Mouse (Mus musculus): ENCODE measurements at regions not wholly inside any gene's neighbourhood (a gene's known extent, or its start where the extent isn't known, plus 50 kb on each side); places are given as distances from the start of the nearest gene placed in this dataset.

DNA sequence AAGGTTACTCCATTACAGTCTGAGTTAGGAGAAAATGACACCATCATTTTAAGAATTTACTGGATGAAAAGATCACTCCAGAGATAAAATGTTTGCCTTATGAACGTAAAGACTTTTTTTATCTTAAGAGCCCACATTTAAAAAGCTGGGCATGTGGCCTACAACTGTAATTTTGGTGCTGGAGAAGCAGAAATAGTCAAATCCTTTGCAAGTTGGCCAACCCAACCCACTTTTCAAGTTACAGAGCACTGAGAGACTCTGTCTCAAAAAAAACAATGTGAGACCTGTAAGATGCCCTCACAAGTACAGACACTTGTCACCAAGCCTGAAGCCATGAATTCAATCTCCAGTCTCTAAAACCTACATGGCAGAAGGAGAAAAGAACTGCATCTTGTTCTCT, 305.6 kb upstream of the Cited2 start:
- Histone ChIP-seq H3K27me3 (ENCODE audit: control insufficient read depth, insufficient read depth, low read length, poor library complexity, severe bottlenecking) (no peaks in the 10 kb centered on the region), H3K4me1 (ENCODE audit: control insufficient read depth, insufficient read depth, low read length) (no peaks in the 10 kb centered on the region), H3K9me3 (replicated peaks; ENCODE audit: control insufficient read depth, insufficient read depth, low read length, poor library complexity, severe bottlenecking) (no peaks in the 10 kb centered on the region), H3K9ac (ENCODE audit: low read depth, poor library complexity, severe bottlenecking) (no peak overlapping the region), H3K36me3 (ENCODE audit: control insufficient read depth, insufficient read depth, low read length, poor library complexity, severe bottlenecking) (no peaks in the 10 kb centered on the region), H3K4me3 (ENCODE audit: low read depth, low read length) (no peak overlapping the region), H3K27ac (ENCODE audit: insufficient read depth, low read length) (no peak overlapping the region)
- no peak for TF ChIP-seq POLR2A (IDR thresholded peaks at IDR 0.05; ENCODE audit: insufficient read depth, low read length)
- no peak for TF ChIP-seq CTCF (IDR thresholded peaks at IDR 0.05; ENCODE audit: low read depth, low read length)
- no peak for TF ChIP-seq EP300 (IDR thresholded peaks at IDR 0.05; ENCODE audit: insufficient read depth, low read depth, low read length)

DNA sequence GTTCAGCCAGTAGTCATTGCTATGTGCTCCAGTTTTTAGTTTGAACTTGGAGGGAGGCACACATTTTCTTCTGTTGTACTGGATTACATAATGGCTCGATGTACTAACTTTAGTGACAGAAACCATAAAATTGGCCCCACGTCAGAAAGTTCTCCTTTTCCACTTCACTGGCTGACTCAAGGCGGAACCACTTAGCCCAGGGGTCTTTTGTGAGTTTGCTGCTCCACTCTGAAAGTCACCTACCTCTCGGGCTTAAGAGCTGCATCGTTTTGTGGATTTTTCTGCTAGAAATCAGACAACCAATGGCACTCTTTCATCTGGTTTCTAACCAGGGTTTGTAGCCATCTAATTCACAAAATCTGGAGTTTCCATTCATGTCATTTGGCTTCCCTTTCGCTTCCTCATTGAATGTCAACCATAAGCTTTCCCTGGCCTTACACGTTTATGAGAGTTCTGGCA, 304.8 kb upstream of the Cited2 start:
- Histone ChIP-seq H3K4me3 (ENCODE audit: low read depth, low read length) (no peak overlapping the region), H3K9me3 (replicated peaks; ENCODE audit: control insufficient read depth, insufficient read depth, low read length, poor library complexity, severe bottlenecking) (no peaks in the 10 kb centered on the region), H3K27ac (ENCODE audit: insufficient read depth, low read length) (no peak overlapping the region), H3K4me1 (ENCODE audit: control insufficient read depth, insufficient read depth, low read length) (no peaks in the 10 kb centered on the region), H3K36me3 (ENCODE audit: control insufficient read depth, insufficient read depth, low read length, poor library complexity, severe bottlenecking) (no peaks in the 10 kb centered on the region), H3K27me3 (ENCODE audit: control insufficient read depth, insufficient read depth, low read length, poor library complexity, severe bottlenecking) (no peaks in the 10 kb centered on the region), H3K9ac (ENCODE audit: low read depth, poor library complexity, severe bottlenecking) (no peak overlapping the region)
- TF ChIP-seq CTCF (IDR thresholded peaks at IDR 0.05; ENCODE audit: low read depth, low read length) (no peak), EP300 (IDR thresholded peaks at IDR 0.05; ENCODE audit: insufficient read depth, low read depth, low read length) (no peak), POLR2A (IDR thresholded peaks at IDR 0.05; ENCODE audit: insufficient read depth, low read length) (no peak)

DNA sequence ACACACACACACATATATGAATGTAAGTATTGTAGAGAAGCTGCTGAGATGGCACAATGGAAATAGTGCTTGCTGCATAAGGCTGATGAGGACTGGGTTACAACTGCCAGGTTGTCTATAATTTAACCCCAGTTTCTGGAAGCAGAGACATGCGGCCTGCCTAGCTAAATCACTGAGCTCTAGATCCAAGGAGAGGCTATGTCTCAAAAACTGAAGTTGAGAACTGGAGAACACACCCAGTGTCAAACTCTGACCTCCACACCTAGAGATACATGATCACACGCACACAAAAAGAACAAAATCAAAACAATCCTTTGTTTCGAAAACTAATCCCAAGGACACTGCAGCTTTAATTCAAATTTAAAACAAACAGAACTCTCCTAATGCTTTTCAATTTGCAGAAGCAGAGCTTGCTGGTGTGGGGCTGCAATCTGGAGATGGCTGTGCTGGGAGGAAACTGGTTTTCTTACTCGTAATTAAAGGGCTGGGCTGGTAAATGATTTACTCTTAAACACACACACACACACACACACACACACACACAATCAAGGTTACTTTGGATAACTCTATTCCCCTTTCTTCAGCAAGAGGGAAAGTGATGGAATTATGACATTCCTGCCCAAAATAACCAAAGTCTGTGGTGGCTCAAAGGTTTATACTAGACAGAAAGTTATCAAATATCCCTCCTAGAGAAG, 299.3 kb upstream of the Cited2 start:
- Histone ChIP-seq H3K9me3 (replicated peaks; ENCODE audit: control insufficient read depth, insufficient read depth, low read length, poor library complexity, severe bottlenecking) (no peaks in the 10 kb centered on the region), H3K27ac (ENCODE audit: insufficient read depth, low read length) (no peak overlapping the region), H3K36me3 (ENCODE audit: control insufficient read depth, insufficient read depth, low read length, poor library complexity, severe bottlenecking) (no peaks in the 10 kb centered on the region), H3K4me1 (ENCODE audit: control insufficient read depth, insufficient read depth, low read length) (no peaks in the 10 kb centered on the region), H3K27me3 (ENCODE audit: control insufficient read depth, insufficient read depth, low read length, poor library complexity, severe bottlenecking) (no peaks in the 10 kb centered on the region), H3K4me3 (ENCODE audit: low read depth, low read length) (no peak overlapping the region), H3K9ac (ENCODE audit: low read depth, poor library complexity, severe bottlenecking) (no peak overlapping the region)
- TF ChIP-seq POLR2A (IDR thresholded peaks at IDR 0.05; ENCODE audit: insufficient read depth, low read length) (no peak), EP300 (IDR thresholded peaks at IDR 0.05; ENCODE audit: insufficient read depth, low read depth, low read length) (no peak), CTCF (IDR thresholded peaks at IDR 0.05; ENCODE audit: low read depth, low read length) (no peak)

DNA sequence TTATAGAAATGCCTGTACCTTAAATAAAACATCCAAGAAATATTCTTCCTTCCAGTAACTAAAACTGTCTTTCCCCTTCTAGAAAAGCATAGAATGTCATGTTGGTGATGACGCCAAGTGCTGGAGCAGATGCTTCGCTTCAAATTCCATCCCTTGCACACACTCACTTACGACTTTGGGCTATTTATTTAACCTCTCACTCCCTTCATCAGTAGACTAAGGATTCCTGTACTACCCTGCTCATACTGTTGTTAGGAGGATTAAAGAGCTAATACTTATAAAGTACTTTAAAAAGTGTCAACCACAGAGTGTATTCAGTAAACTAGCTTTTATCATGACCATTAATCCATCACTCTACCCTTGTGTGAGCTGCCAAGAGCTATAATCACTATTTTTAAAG, 296.8 kb upstream of the Cited2 start:
- Histone ChIP-seq H3K4me3 (ENCODE audit: low read depth, low read length) (no peak overlapping the region), H3K27me3 (ENCODE audit: control insufficient read depth, insufficient read depth, low read length, poor library complexity, severe bottlenecking) (no peaks in the 10 kb centered on the region), H3K36me3 (ENCODE audit: control insufficient read depth, insufficient read depth, low read length, poor library complexity, severe bottlenecking) (no peaks in the 10 kb centered on the region), H3K9ac (ENCODE audit: low read depth, poor library complexity, severe bottlenecking) (no peak overlapping the region), H3K4me1 (ENCODE audit: control insufficient read depth, insufficient read depth, low read length) (no peaks in the 10 kb centered on the region), H3K27ac (ENCODE audit: insufficient read depth, low read length) (no peak overlapping the region), H3K9me3 (replicated peaks; ENCODE audit: control insufficient read depth, insufficient read depth, low read length, poor library complexity, severe bottlenecking) (no peaks in the 10 kb centered on the region)
- TF ChIP-seq POLR2A (IDR thresholded peaks at IDR 0.05; ENCODE audit: insufficient read depth, low read length) (no peak), EP300 (IDR thresholded peaks at IDR 0.05; ENCODE audit: insufficient read depth, low read depth, low read length) (no peak), CTCF (IDR thresholded peaks at IDR 0.05; ENCODE audit: low read depth, low read length) (no peak)

DNA sequence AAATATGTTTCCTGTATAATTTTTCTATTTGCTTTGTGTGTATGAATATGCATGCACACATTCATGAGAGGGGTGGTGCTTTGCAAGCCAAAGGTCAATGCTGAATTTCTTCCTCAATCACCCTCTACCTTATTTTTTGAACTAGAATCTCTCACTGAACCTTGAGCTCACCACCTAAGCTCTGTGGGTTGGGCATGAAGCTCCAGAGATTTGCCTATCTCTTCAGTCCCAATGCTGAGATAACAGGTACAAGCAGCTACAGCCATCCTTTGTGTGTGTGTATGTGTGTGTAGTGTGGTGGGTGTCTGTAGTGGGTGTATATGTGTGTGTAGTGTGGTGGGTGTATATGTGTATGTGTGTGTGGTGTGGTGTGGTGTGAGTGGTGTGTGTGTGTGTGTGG, 295.7 kb upstream of the Cited2 start:
- no peaks in the 10 kb centered on the region for H3K36me3 ChIP-seq (ENCODE audit: control insufficient read depth, insufficient read depth, low read length, poor library complexity, severe bottlenecking)
- no peaks in the 10 kb centered on the region for H3K9me3 ChIP-seq (replicated peaks; ENCODE audit: control insufficient read depth, insufficient read depth, low read length, poor library complexity, severe bottlenecking)
- H3K4me3 ChIP-seq (ENCODE audit: low read depth, low read length), result no peak overlapping the region
- TF ChIP-seq CTCF (IDR thresholded peaks at IDR 0.05; ENCODE audit: low read depth, low read length) (no peak), POLR2A (IDR thresholded peaks at IDR 0.05; ENCODE audit: insufficient read depth, low read length) (no peak), EP300 (IDR thresholded peaks at IDR 0.05; ENCODE audit: insufficient read depth, low read depth, low read length) (no peak)
- H3K27ac ChIP-seq (ENCODE audit: insufficient read depth, low read length), result no peak overlapping the region
- no peaks in the 10 kb centered on the region for H3K4me1 ChIP-seq (ENCODE audit: control insufficient read depth, insufficient read depth, low read length)
- H3K27me3 ChIP-seq (ENCODE audit: control insufficient read depth, insufficient read depth, low read length, poor library complexity, severe bottlenecking), result no peaks in the 10 kb centered on the region
- H3K9ac ChIP-seq (ENCODE audit: low read depth, poor library complexity, severe bottlenecking), result no peak overlapping the region

DNA sequence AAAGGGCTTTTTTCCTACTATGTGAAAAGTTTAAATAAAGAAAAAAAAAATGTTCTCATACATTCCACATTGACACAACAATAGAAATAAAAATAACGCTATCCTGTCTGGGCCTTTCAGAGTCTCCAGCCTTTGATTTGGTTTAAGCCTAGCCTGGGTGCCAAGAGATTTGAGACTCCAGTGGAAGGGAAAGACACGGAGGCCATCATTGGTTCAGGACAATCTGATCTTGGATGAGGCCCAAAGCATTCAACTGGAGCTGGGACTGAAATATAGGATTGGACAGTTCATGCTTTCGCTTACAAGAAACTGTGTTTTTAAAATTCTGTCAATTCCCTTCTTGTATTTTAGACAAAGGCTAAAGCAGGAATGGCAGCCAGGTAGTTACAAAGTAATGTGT, 294.7 kb upstream of the Cited2 start:
- Histone ChIP-seq H3K9me3 (replicated peaks; ENCODE audit: control insufficient read depth, insufficient read depth, low read length, poor library complexity, severe bottlenecking) (no peaks in the 10 kb centered on the region), H3K4me3 (ENCODE audit: low read depth, low read length) (no peak overlapping the region), H3K36me3 (ENCODE audit: control insufficient read depth, insufficient read depth, low read length, poor library complexity, severe bottlenecking) (no peaks in the 10 kb centered on the region), H3K27ac (ENCODE audit: insufficient read depth, low read length) (no peak overlapping the region), H3K27me3 (ENCODE audit: control insufficient read depth, insufficient read depth, low read length, poor library complexity, severe bottlenecking) (no peaks in the 10 kb centered on the region), H3K4me1 (ENCODE audit: control insufficient read depth, insufficient read depth, low read length) (no peaks in the 10 kb centered on the region), H3K9ac (ENCODE audit: low read depth, poor library complexity, severe bottlenecking) (no peak overlapping the region)
- TF ChIP-seq CTCF (IDR thresholded peaks at IDR 0.05; ENCODE audit: low read depth, low read length) (no peak), POLR2A (IDR thresholded peaks at IDR 0.05; ENCODE audit: insufficient read depth, low read length) (no peak), EP300 (IDR thresholded peaks at IDR 0.05; ENCODE audit: insufficient read depth, low read depth, low read length) (no peak)

Measured in ES-Bruce4 (cell line).